Mouse (Mus musculus): ENCODE measurements around the gene Nol12. TPM values are rescaled to one million over a fixed set of nuclear protein-coding genes. Genes with fewer than 3 reads are reported as not detected.

The Nol12 gene
- polyA plus RNA-seq (2014; fragmentation: Nextera tagmentation; extraction: Ambion mirVana): 57.7 and 59.2 TPM in 2 replicates

GRCm38 (mm10) chr15:78934784-78935320, at the start of gene Nol12:
TSS of gene Nol12 (plus strand) at chr15:78934933.
- Histone ChIP-seq H3K9me3 (ENCODE audit: control insufficient read depth, low read length) (no peaks in the 10 kb centered on the region), H3K4me3 (replicated peaks; ENCODE audit: low read length) (peak within 1 kb of the TSS; percentile 49), H3K27ac (peak within 1 kb of the TSS; percentile 79), H3K4me2 (replicated peaks) (peak within 1 kb of the TSS; percentile 64), H3K27me3 (ENCODE audit: control insufficient read depth, insufficient read depth, low read length) (no peaks in the 10 kb centered on the region), H3K9ac (peak within 1 kb of the TSS; percentile 68), H3K4me1 (replicated peaks; ENCODE audit: control insufficient read depth, insufficient read depth, low read length) (peaks cover 11% of the 10 kb centered on the region), H3K36me3 (replicated peaks; ENCODE audit: control insufficient read depth, insufficient read depth) (peaks cover 35% of the 10 kb centered on the region)
- peak; percentile 94 for DNase-seq (ENCODE audit: low spot score)
- peak; percentile 90 for ATAC-seq (ENCODE audit: low FRiP score)
- WGBS: under 1% methylated on average over 42 of the region's 42 CpGs

- H3K27ac ChIP-seq: no peak overlapping the region
- H3K4me1 ChIP-seq (replicated peaks; ENCODE audit: control insufficient read depth, insufficient read depth, low read length): no peaks in the 10 kb centered on the region
- no peak for ATAC-seq (ENCODE audit: low FRiP score)
- H3K27me3 ChIP-seq (ENCODE audit: control insufficient read depth, insufficient read depth, low read length): no peaks in the 10 kb centered on the region
- peaks cover 85% of the 10 kb centered on the region for H3K36me3 ChIP-seq (replicated peaks; ENCODE audit: control insufficient read depth, insufficient read depth)
- DNase-seq (ENCODE audit: low spot score): no peak
- no peak overlapping the region for H3K4me2 ChIP-seq (replicated peaks)
- H3K9me3 ChIP-seq (ENCODE audit: control insufficient read depth, low read length): no peaks in the 10 kb centered on the region
- WGBS: 30% methylated on average over 13 of the region's 13 CpGs
- H3K9ac ChIP-seq: no peak overlapping the region
- H3K4me3 ChIP-seq (replicated peaks; ENCODE audit: low read length): no peak overlapping the region
Observed at GRCm38 (mm10) chr15:78889401-78889853, 45.3 kb upstream of the Nol12 start.

GRCm38 (mm10) chr15:78892440-78892839, 42.3 kb upstream of the Nol12 start:
- H3K9me3 ChIP-seq (ENCODE audit: control insufficient read depth, low read length): no peaks in the 10 kb centered on the region
- no peak overlapping the region for H3K9ac ChIP-seq
- H3K4me1 ChIP-seq (replicated peaks; ENCODE audit: control insufficient read depth, insufficient read depth, low read length): no peaks in the 10 kb centered on the region
- DNase-seq (ENCODE audit: low spot score) (no peak), ATAC-seq (ENCODE audit: low FRiP score) (no peak)
- no peak overlapping the region for H3K4me3 ChIP-seq (replicated peaks; ENCODE audit: low read length)
- no peak overlapping the region for H3K27ac ChIP-seq
- WGBS: 61% methylated on average over 7 of the region's 7 CpGs
- peaks cover 65% of the 10 kb centered on the region for H3K36me3 ChIP-seq (replicated peaks; ENCODE audit: control insufficient read depth, insufficient read depth)
- H3K27me3 ChIP-seq (ENCODE audit: control insufficient read depth, insufficient read depth, low read length): no peaks in the 10 kb centered on the region
- no peak overlapping the region for H3K4me2 ChIP-seq (replicated peaks)

GRCm38 (mm10) chr15:78894726-78895125, 40.0 kb upstream of the Nol12 start:
- ATAC-seq (ENCODE audit: low FRiP score) (no peak), DNase-seq (ENCODE audit: low spot score) (no peak)
- Histone ChIP-seq H3K27me3 (ENCODE audit: control insufficient read depth, insufficient read depth, low read length) (peaks cover 5% of the 10 kb centered on the region; the same call in 1 of the 2 replicates), H3K4me3 (replicated peaks; ENCODE audit: low read length) (no peak overlapping the region), H3K27ac (0 out of 2 replicates have a peak overlapping the region, but pooled peaks have one; percentile 5), H3K9ac (no peak overlapping the region), H3K4me2 (replicated peaks) (no peak overlapping the region), H3K9me3 (ENCODE audit: control insufficient read depth, low read length) (no peaks in the 10 kb centered on the region), H3K36me3 (replicated peaks; ENCODE audit: control insufficient read depth, insufficient read depth) (peaks cover 47% of the 10 kb centered on the region), H3K4me1 (replicated peaks; ENCODE audit: control insufficient read depth, insufficient read depth, low read length) (peaks cover 2% of the 10 kb centered on the region)
- WGBS: 81% methylated on average over 13 of the region's 13 CpGs

GRCm38 (mm10) chr15:78895741-78896140, 39.0 kb upstream of the Nol12 start:
- H3K36me3 ChIP-seq (replicated peaks; ENCODE audit: control insufficient read depth, insufficient read depth): peaks cover 40% of the 10 kb centered on the region

GRCm38 (mm10) chr15:78896149-78896548, 38.6 kb upstream of the Nol12 start:
- Histone ChIP-seq H3K27ac (no peak overlapping the region), H3K4me2 (replicated peaks) (no peak overlapping the region), H3K9ac (no peak overlapping the region), H3K36me3 (replicated peaks; ENCODE audit: control insufficient read depth, insufficient read depth) (peaks cover 36% of the 10 kb centered on the region), H3K4me3 (replicated peaks; ENCODE audit: low read length) (no peak overlapping the region), H3K4me1 (replicated peaks; ENCODE audit: control insufficient read depth, insufficient read depth, low read length) (peaks cover 7% of the 10 kb centered on the region), H3K9me3 (ENCODE audit: control insufficient read depth, low read length) (no peaks in the 10 kb centered on the region), H3K27me3 (ENCODE audit: control insufficient read depth, insufficient read depth, low read length) (peaks cover 17% of the 10 kb centered on the region)
- ATAC-seq (ENCODE audit: low FRiP score): no peak
- no peak for DNase-seq (ENCODE audit: low spot score)
- WGBS: 78% methylated on average over 3 of the region's 3 CpGs

More at GRCm38 (mm10) chr15:78895741-78896140, 39.0 kb upstream of the Nol12 start:
- Histone ChIP-seq H3K4me2 (replicated peaks) (no peak overlapping the region), H3K9me3 (ENCODE audit: control insufficient read depth, low read length) (no peaks in the 10 kb centered on the region), H3K4me1 (replicated peaks; ENCODE audit: control insufficient read depth, insufficient read depth, low read length) (peaks cover 7% of the 10 kb centered on the region), H3K9ac (no peak overlapping the region), H3K4me3 (replicated peaks; ENCODE audit: low read length) (no peak overlapping the region), H3K27me3 (ENCODE audit: control insufficient read depth, insufficient read depth, low read length) (peaks cover 13% of the 10 kb centered on the region), H3K27ac (no peak overlapping the region)
- no peak for DNase-seq (ENCODE audit: low spot score)
- ATAC-seq (ENCODE audit: low FRiP score): no peak
- WGBS: 83% methylated on average over 2 of the region's 2 CpGs

- Histone ChIP-seq H3K4me2 (replicated peaks) (no peak overlapping the region), H3K27me3 (ENCODE audit: control insufficient read depth, insufficient read depth, low read length) (peaks cover 17% of the 10 kb centered on the region), H3K4me3 (replicated peaks; ENCODE audit: low read length) (no peak overlapping the region), H3K4me1 (replicated peaks; ENCODE audit: control insufficient read depth, insufficient read depth, low read length) (peaks cover 7% of the 10 kb centered on the region), H3K27ac (no peak overlapping the region), H3K36me3 (replicated peaks; ENCODE audit: control insufficient read depth, insufficient read depth) (peaks cover 23% of the 10 kb centered on the region), H3K9me3 (ENCODE audit: control insufficient read depth, low read length) (no peaks in the 10 kb centered on the region), H3K9ac (no peak overlapping the region)
- ATAC-seq (ENCODE audit: low FRiP score): no peak
- WGBS: 92% methylated on average over 4 of the region's 4 CpGs
- DNase-seq (ENCODE audit: low spot score): no peak
Observed at GRCm38 (mm10) chr15:78897488-78897887, 37.2 kb upstream of the Nol12 start.

- ATAC-seq (ENCODE audit: low FRiP score) (no peak), DNase-seq (ENCODE audit: low spot score) (no peak)
- WGBS: 59% methylated on average over 6 of the region's 6 CpGs
- H3K4me2 ChIP-seq (replicated peaks): no peak overlapping the region
- peaks cover 7% of the 10 kb centered on the region for H3K4me1 ChIP-seq (replicated peaks; ENCODE audit: control insufficient read depth, insufficient read depth, low read length)
- H3K36me3 ChIP-seq (replicated peaks; ENCODE audit: control insufficient read depth, insufficient read depth): peaks cover 13% of the 10 kb centered on the region
- no peak overlapping the region for H3K9ac ChIP-seq
- no peak overlapping the region for H3K27ac ChIP-seq
- no peaks in the 10 kb centered on the region for H3K9me3 ChIP-seq (ENCODE audit: control insufficient read depth, low read length)
- peaks cover 17% of the 10 kb centered on the region for H3K27me3 ChIP-seq (ENCODE audit: control insufficient read depth, insufficient read depth, low read length)
- H3K4me3 ChIP-seq (replicated peaks; ENCODE audit: low read length): no peak overlapping the region
Observed at GRCm38 (mm10) chr15:78898507-78899001, 36.2 kb upstream of the Nol12 start.

GRCm38 (mm10) chr15:78899409-78899739, 35.4 kb upstream of the Nol12 start, which contains the start of gene Gm49510:
TSS of gene Gm49510 (plus strand) at chr15:78899667.
- H3K4me3 ChIP-seq (replicated peaks; ENCODE audit: low read length): peak within 1 kb of the TSS; percentile 40
- WGBS: 4% methylated on average over 17 of the region's 20 CpGs
- peak within 1 kb of the TSS; percentile 79 for H3K4me2 ChIP-seq (replicated peaks)
- H3K9me3 ChIP-seq (ENCODE audit: control insufficient read depth, low read length): no peaks in the 10 kb centered on the region
- H3K36me3 ChIP-seq (replicated peaks; ENCODE audit: control insufficient read depth, insufficient read depth): peaks cover 9% of the 10 kb centered on the region
- DNase-seq (ENCODE audit: low spot score) (no peak), ATAC-seq (ENCODE audit: low FRiP score) (no peak)
- peaks cover 7% of the 10 kb centered on the region for H3K4me1 ChIP-seq (replicated peaks; ENCODE audit: control insufficient read depth, insufficient read depth, low read length)
- no peak within 1 kb of the TSS for H3K27ac ChIP-seq
- peaks cover 17% of the 10 kb centered on the region for H3K27me3 ChIP-seq (ENCODE audit: control insufficient read depth, insufficient read depth, low read length)
- H3K9ac ChIP-seq: peak within 1 kb of the TSS; percentile 55

Data from hindbrain, embryonic 14.5 days (tissue).